Mouse (Mus musculus) left cerebral cortex, postnatal 36 days (tissue): ENCODE measurements around the gene Sf3b5. TPM values are rescaled to one million over a fixed set of nuclear protein-coding genes. Genes with fewer than 3 reads are reported as not detected.

Experiments used
- total RNA-seq, 2 experiments: library from RNA; stranded (reverse); gene quantifications; 2 replicates each; pipeline ENCODE4 v1.2.3; 2021

Gene Sf3b5
- total RNA-seq, 2 experiments from 2014 or later, result 7.3 to 8.5 TPM

Other genes starting within 250 kb of the Sf3b5 start
- gene Utrn, start 136.0 kb upstream of the Sf3b5 start, total RNA-seq, result 10 to 100 TPM; 61.6 to 61.7 TPM
- gene Stx11, start 41.0 kb upstream of the Sf3b5 start, total RNA-seq, result under 1 TPM in 1 of 2 experiments, not detected in 1; 0.39 TPM
- gene Plagl1, start 55.2 kb downstream of the Sf3b5 start, total RNA-seq, result 10 to 100 TPM; 16.8 to 20.2 TPM
- not detected for gene Zc2hc1b, start 172.7 kb downstream of the Sf3b5 start, total RNA-seq
- 10 to 100 TPM; 20.4 to 21.9 TPM for gene Ltv1, start 187.8 kb downstream of the Sf3b5 start, total RNA-seq